Mouse (Mus musculus) cerebellum, adult 2 months (tissue): Measurements from ENCODE around the gene Grhl1. TPM values are rescaled to one million over a fixed set of nuclear protein-coding genes. Genes with fewer than 3 reads are reported as not detected.

ENCODE experiments used
- DNase-seq, 2 experiments: peaks; one replicate each; pipeline ENCODE4 v3.0.0; 2021
- H3K27ac ChIP-seq: fragments of 200-500 bp; 2 replicates; pipeline ENCODE4 v1.5.1; 2012; ENCODE audit warnings: low read length, control low read depth, inconsistent platforms; ENCODE audit not compliant: insufficient read depth
- H3K27me3 ChIP-seq: fragments of 200-500 bp; 2 replicates; pipeline ENCODE4 v1.6.1; 2012; ENCODE audit warnings: inconsistent platforms, mild to moderate bottlenecking, low read length, moderate library complexity; ENCODE audit not compliant: control insufficient read depth, insufficient read depth
- H3K4me1 ChIP-seq: fragments of 200-500 bp; 2 replicates; pipeline ENCODE4 v1.6.1; 2011; ENCODE audit warnings: low read length; ENCODE audit not compliant: control insufficient read depth, insufficient read depth
- H3K4me3 ChIP-seq: fragments of 200-500 bp; replicated peaks from 2 replicates; pipeline ENCODE3; 2011; ENCODE audit warnings: mild to moderate bottlenecking, low read depth, low read length, control low read depth; ENCODE audit not compliant: insufficient read depth
- CTCF ChIP-seq: fragments of 200-500 bp; IDR thresholded peaks from 2 replicates; pipeline ENCODE4 v1.5.1; 2011; ENCODE audit warnings: low read depth, mild to moderate bottlenecking, control low read depth, low read length, moderate library complexity, borderline replicate concordance; ENCODE audit not compliant: insufficient read depth
- POLR2A ChIP-seq: fragments of 200-500 bp; IDR thresholded peaks from 2 replicates; pipeline ENCODE4 v1.6.1; 2011; ENCODE audit warnings: low read length, control low read depth, borderline replicate concordance; ENCODE audit not compliant: insufficient read depth
- WGBS: fragments of 180-500 bp; shearing (Covaris S2); methylation state at CpG from one replicate; pipeline ENCODE4 v1.1.7; 2018; 5-methylcytosine and 5-hydroxymethylcytosine counted together
- polyA plus RNA-seq: library from polyadenylated mRNA; depleted of rRNA; stranded (reverse); fragments of >200 nt; gene quantifications from 2 replicates; pipeline ENCODE4 v1.2.3, GENCODE M21; 2012

Grhl1 gene
- polyA plus RNA-seq, 1 experiment = 2.3 TPM

DNA sequence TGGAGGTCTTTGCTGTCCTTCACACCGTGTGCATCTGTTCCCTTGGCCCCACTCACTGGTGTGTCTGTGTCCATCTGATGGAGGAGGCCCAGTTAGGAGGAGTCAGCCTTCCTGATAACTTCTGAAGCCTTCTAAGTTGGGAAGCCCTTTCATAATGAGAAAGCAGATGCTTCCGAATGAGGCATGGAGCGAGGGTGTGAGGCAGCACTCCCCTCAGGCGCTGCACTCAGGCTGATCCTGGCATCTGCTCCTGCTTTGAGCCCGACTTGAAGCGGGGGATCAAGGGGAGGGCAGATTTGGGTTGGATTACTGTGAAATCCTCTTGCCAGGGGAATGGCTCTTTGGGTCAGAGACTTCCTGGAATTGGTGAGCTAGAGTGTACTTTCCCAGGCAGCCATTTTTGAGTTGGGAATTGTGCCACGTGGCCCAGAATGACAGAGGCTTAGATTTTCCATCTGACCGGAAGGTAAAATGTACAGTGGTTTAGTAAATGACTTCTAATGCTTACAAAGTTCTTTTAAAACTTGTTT is 27.3 kb downstream of the Grhl1 start:
- no peak overlapping the region for H3K27ac ChIP-seq
- H3K4me1 ChIP-seq = no peaks in the 10 kb centered on the region
- no peak overlapping the region for H3K4me3 ChIP-seq
- TF ChIP-seq CTCF = no peak
- TF ChIP-seq POLR2A = no peak
- no peaks in the 10 kb centered on the region for H3K27me3 ChIP-seq
- 24% methylated on average over 8 of the region's 8 CpGs for WGBS
- DNase-seq = no peak

DNA sequence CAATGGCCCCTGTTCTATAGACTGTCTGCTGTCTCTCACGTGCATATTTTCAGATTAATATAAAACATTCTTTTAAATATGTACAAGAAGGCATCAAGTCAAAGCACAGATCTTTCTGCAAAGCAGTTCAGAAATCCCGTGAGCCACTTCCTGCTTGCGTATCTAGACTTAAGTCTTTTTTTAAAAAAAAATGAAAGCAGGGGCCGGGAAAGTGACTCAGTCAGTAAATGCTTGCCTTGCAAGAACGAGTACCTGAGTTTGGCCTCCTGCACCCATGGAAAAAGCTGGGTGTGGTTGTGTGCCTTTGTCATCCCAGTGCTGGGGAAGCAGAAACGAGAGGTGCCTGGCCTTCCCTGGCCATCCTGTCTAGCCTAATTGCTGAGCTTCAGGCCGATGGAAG is 28.0 kb downstream of the Grhl1 start:
- WGBS = 93% methylated on average over 7 of the region's 7 CpGs
- DNase-seq = no peak
- Histone ChIP-seq H3K4me1 (no peaks in the 10 kb centered on the region), H3K27ac (no peak overlapping the region), H3K27me3 (no peaks in the 10 kb centered on the region), H3K4me3 (no peak overlapping the region)
- no peak for TF ChIP-seq CTCF
- TF ChIP-seq POLR2A = no peak

DNA sequence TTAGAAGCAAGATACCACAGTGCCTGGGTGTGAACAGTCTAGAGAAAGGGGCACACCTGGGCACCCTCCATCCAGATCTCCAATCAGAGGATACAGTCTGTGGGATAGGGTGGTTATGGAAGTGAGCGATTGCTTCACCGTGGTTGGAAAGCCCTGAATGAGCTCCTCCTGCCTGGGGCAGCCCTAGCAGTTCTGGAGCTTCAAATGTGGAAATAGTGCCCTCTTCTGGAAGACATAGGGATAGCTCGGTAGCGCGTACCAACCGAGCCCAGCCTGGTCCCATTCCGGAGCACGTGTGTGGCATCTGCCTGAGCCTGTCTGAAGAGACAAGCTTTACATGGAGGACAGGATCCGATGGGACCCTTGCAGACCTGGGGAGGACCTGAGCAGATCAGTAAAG is 28.7 kb downstream of the Grhl1 start:
- TF ChIP-seq CTCF (peak; percentile 73), POLR2A (no peak)
- 2% methylated on average over 9 of the region's 9 CpGs for WGBS
- Histone ChIP-seq H3K27me3 (no peaks in the 10 kb centered on the region), H3K4me3 (no peak overlapping the region), H3K4me1 (no peaks in the 10 kb centered on the region), H3K27ac (no peak overlapping the region)
- DNase-seq = peak; percentile 65

DNA sequence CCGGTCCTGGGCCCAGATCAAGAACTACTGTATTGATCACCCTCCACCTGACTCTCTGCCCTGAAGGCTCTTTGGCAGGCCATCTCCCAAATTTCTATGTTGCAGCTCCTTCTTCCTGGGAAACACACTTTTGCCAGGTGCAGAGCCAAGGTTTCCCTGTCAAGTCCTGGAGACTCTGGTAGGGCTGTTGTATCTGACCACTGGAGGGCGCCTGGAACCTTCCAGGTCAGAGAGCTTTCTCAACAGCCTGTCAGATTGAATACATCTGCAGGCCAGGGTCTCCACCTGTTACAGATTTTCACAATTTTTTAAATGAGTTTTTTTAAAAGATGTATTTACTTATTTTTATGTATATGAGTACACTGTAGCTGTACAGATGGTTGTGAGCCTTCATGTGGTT is 31.2 kb downstream of the Grhl1 start:
- Histone ChIP-seq H3K4me1 (no peaks in the 10 kb centered on the region), H3K4me3 (no peak overlapping the region), H3K27me3 (no peaks in the 10 kb centered on the region), H3K27ac (no peak overlapping the region)
- 39% methylated on average over 2 of the region's 2 CpGs for WGBS
- TF ChIP-seq POLR2A = no peak
- peak; percentile 47 for TF ChIP-seq CTCF
- DNase-seq = peak; percentile 38 to 52

DNA sequence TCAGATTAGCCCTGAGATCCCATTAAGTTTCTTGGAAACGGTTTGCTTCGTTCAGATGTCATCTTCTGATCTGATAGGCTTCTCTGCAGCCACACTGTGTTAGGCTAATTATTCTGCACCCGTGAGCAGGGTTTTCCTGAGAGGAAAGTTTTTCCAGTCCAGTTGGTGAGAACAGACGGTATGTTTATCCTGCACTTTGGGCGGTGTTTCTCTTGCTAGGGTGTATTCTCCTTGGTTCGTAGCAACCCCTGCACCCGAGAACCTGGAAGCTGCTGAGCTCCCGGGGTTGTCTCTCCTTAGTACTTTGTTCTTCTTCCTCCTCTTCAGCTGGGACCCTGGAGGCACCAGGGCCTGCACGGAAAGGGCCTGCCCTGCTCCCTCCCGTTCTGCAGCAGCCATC is 34.1 kb downstream of the Grhl1 start:
- Histone ChIP-seq H3K27ac (no peak overlapping the region), H3K27me3 (no peaks in the 10 kb centered on the region), H3K4me3 (no peak overlapping the region), H3K4me1 (no peaks in the 10 kb centered on the region)
- WGBS = 50% methylated on average over 10 of the region's 10 CpGs
- DNase-seq = no peak
- TF ChIP-seq CTCF (no peak), POLR2A (no peak)

DNA sequence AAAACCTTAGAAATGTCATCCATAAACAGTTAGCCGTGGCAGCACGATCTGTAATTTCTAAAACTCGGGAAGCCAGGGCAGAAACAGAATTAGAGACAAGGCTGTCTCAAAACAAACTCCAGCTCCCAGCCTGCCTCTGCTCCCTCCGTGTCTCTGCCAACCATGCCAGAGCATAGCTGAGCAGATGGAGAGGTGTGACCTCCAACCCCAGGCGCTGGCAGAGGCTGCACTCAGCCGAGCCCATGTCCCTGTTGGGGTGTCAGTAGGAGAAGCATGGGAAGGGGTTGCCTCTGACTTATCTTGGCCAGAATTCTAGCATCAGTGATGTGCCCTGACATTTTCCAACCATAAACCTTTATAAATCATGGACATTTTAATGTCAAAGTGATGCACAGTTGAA is 40.5 kb downstream of the Grhl1 start:
- Histone ChIP-seq H3K4me1 (no peaks in the 10 kb centered on the region; the same call in 1 of the 2 replicates), H3K27me3 (no peaks in the 10 kb centered on the region), H3K27ac (no peak overlapping the region), H3K4me3 (no peak overlapping the region)
- TF ChIP-seq POLR2A (no peak), CTCF (no peak)
- DNase-seq = peak in 1 of 2 experiments; percentile 21
- 48% methylated on average over 6 of the region's 6 CpGs for WGBS

DNA sequence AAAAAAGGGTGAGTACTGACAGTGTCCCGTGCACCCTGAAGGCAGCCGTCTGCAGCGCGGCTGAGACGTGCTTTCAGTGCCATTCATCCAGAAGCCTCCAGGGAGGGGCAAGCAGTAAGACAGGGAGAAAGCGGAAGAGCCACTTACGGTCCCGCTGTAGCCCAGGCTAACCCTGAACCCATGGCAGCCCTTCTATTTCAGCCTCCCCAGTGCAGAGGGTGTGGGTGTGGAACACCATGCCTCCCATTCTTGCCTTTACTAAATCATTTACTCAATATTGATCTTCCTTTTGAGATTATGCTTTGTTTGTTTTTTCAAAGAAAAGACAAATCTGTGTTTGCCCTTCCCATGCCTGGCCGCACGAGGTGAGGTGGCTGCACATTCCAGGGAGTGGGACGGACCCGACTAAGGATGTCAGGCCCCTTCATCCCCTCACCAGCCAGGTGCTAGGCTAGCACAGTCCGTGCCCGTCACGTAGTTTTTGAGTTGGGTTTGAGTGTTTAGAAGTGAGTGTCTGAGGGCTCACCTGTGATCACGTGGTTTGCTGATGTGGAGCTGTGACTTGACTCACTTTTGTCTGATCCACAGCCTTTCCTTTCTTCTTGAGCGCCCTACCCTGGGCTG is 42.5 kb downstream of the Grhl1 start:
- Histone ChIP-seq H3K27me3 (no peaks in the 10 kb centered on the region), H3K4me1 (no peaks in the 10 kb centered on the region; the same call in 1 of the 2 replicates), H3K27ac (no peak overlapping the region), H3K4me3 (no peak overlapping the region)
- no peak for TF ChIP-seq POLR2A
- TF ChIP-seq CTCF = no peak
- DNase-seq = no peak
- 88% methylated on average over 17 of the region's 17 CpGs for WGBS

DNA sequence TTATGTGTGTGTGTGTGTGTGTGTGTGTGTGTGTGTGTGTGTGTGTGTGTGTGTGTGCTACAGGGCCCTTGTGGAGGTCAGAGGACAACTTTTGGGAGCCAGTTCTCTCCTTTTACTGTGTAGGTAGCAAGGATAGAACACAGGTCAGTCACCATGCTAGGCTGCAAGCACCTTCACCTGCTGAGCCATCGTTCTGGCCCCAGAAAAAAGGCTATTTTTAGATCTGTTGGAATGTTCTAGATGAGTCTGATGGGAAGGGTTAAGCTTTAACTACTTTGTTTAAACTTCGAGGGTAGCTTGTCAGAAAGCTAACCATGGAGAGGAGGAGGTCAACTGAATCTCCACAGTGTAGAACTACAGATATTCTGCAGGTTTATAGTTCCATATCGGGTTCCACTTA is 43.1 kb downstream of the Grhl1 start:
- no peaks in the 10 kb centered on the region; the same call in 1 of the 2 replicates for H3K4me1 ChIP-seq
- no peak for TF ChIP-seq CTCF
- H3K27me3 ChIP-seq = no peaks in the 10 kb centered on the region
- WGBS = 65% methylated on average over 3 of the region's 3 CpGs
- DNase-seq = no peak
- no peak overlapping the region for H3K4me3 ChIP-seq
- no peak overlapping the region for H3K27ac ChIP-seq
